Mouse (Mus musculus): ENCODE data around the gene Zfp334. TPM values are rescaled to one million over a fixed set of nuclear protein-coding genes. Genes with fewer than 3 reads are reported as not detected.

Gene Zfp334
- total RNA-seq, 1 experiment from 2014 or later: not detected

GRCm38 (mm10) chr2:165337191-165337590 lies 50.9 kb downstream of the Zfp334 start:
- ATAC-seq (replicated peaks in 1 of 2; ENCODE audit: insufficient read depth in 1 of 2, low FRiP score in 2 of 2, low TSS enrichment in 1 of 2, low read depth in 1 of 2, poor library complexity in 2 of 2, severe bottlenecking in 2 of 2): no peak

GRCm38 (mm10) chr2:165332610-165333210 lies 55.3 kb downstream of the Zfp334 start:
- ATAC-seq (replicated peaks in 1 of 2; ENCODE audit: insufficient read depth in 1 of 2, low FRiP score in 2 of 2, low TSS enrichment in 1 of 2, low read depth in 1 of 2, poor library complexity in 2 of 2, severe bottlenecking in 2 of 2): peak in 1 of 2 experiments; percentile 34; a peak in 2 of 4 replicates

- no peak for ATAC-seq (replicated peaks in 1 of 2; ENCODE audit: insufficient read depth in 1 of 2, low FRiP score in 2 of 2, low TSS enrichment in 1 of 2, low read depth in 1 of 2, poor library complexity in 2 of 2, severe bottlenecking in 2 of 2)
Measured at GRCm38 (mm10) chr2:165329703-165330102, 58.4 kb downstream of the Zfp334 start.

GRCm38 (mm10) chr2:165328746-165329145 lies 59.3 kb downstream of the Zfp334 start:
- ATAC-seq (replicated peaks in 1 of 2; ENCODE audit: insufficient read depth in 1 of 2, low FRiP score in 2 of 2, low TSS enrichment in 1 of 2, low read depth in 1 of 2, poor library complexity in 2 of 2, severe bottlenecking in 2 of 2): no peak

GRCm38 (mm10) chr2:165327386-165327785 lies 60.7 kb downstream of the Zfp334 start:
- ATAC-seq (replicated peaks in 1 of 2; ENCODE audit: insufficient read depth in 1 of 2, low FRiP score in 2 of 2, low TSS enrichment in 1 of 2, low read depth in 1 of 2, poor library complexity in 2 of 2, severe bottlenecking in 2 of 2): no peak

- peak; percentile 91 to 94 for ATAC-seq (replicated peaks in 1 of 2; ENCODE audit: insufficient read depth in 1 of 2, low FRiP score in 2 of 2, low TSS enrichment in 1 of 2, low read depth in 1 of 2, poor library complexity in 2 of 2, severe bottlenecking in 2 of 2)
Measured at GRCm38 (mm10) chr2:165326304-165327190, 61.5 kb downstream of the Zfp334 start, which contains the start of gene Elmo2. TSS of gene Elmo2 (minus strand) at chr2:165326479.

- no peak for ATAC-seq (replicated peaks in 1 of 2; ENCODE audit: insufficient read depth in 1 of 2, low FRiP score in 2 of 2, low TSS enrichment in 1 of 2, low read depth in 1 of 2, poor library complexity in 2 of 2, severe bottlenecking in 2 of 2)
Measured at GRCm38 (mm10) chr2:165325521-165326303, 62.3 kb downstream of the Zfp334 start.

Other genes starting within 250 kb of the Zfp334 start
- gene Cdh22, start 153.4 kb downstream of the Zfp334 start, total RNA-seq (2017): not detected in 2 replicates
- gene Slc35c2, start 100.4 kb downstream of the Zfp334 start, total RNA-seq (2017): 57.6 and 62.2 TPM in 2 replicates
- gene Elmo2, start 61.8 kb downstream of the Zfp334 start, total RNA-seq (2017): 24.3 and 27.3 TPM in 2 replicates
- gene Zfp663, start 19.5 kb downstream of the Zfp334 start, total RNA-seq (2017): not detected in 2 replicates
- not detected in 2 replicates for gene Ocstamp, start 12.1 kb upstream of the Zfp334 start, total RNA-seq (2017)
- not detected in 2 replicates for gene Slc13a3, start 85.0 kb upstream of the Zfp334 start, total RNA-seq (2017)
- 8.0 and 13.8 TPM in 2 replicates for gene Trp53rka, start 105.1 kb upstream of the Zfp334 start, total RNA-seq (2017)
- 0.84 and 3.1 TPM in 2 replicates for gene Slc2a10, start 115.5 kb upstream of the Zfp334 start, total RNA-seq (2017)
- gene Eya2, start 206.8 kb upstream of the Zfp334 start, total RNA-seq (2017): 32.9 and 38.1 TPM in 2 replicates